Mouse (Mus musculus): ENCODE measurements around the gene Agpat4. TPM values are rescaled to one million over a fixed set of nuclear protein-coding genes. Genes with fewer than 3 reads are reported as not detected.

The Agpat4 gene
- polyA plus RNA-seq, 1 experiment from 2014 or later, result 17.7 TPM

- no peak overlapping the region for H3K27ac ChIP-seq (ENCODE audit: low read depth)
- peaks cover 9% of the 10 kb centered on the region; the same call in 1 of the 2 replicates for H3K4me1 ChIP-seq (replicated peaks; ENCODE audit: control insufficient read depth, insufficient read depth, low read length)
- 89% methylated on average over 5 of the region's 5 CpGs for WGBS
- H3K27me3 ChIP-seq (replicated peaks; ENCODE audit: control insufficient read depth, insufficient read depth, low read length), result no peaks in the 10 kb centered on the region
- H3K9me3 ChIP-seq (ENCODE audit: control insufficient read depth, low read length), result no peaks in the 10 kb centered on the region
- no peak overlapping the region for H3K4me2 ChIP-seq (ENCODE audit: low read length)
- H3K36me3 ChIP-seq (ENCODE audit: control insufficient read depth, insufficient read depth, low read length), result no peaks in the 10 kb centered on the region
- ATAC-seq (replicated peaks; ENCODE audit: low FRiP score, low TSS enrichment, low read depth) (no peak), DNase-seq (ENCODE audit: low spot score) (no peak)
- no peak overlapping the region for H3K4me3 ChIP-seq (ENCODE audit: low read depth, low read length)
- H3K9ac ChIP-seq (ENCODE audit: low read length), result no peak overlapping the region
These were observed 41.5 kb downstream of the Agpat4 start for GRCm38 (mm10) chr17:12160061-12160421.

- DNase-seq (ENCODE audit: low spot score) (no peak), ATAC-seq (replicated peaks; ENCODE audit: low FRiP score, low TSS enrichment, low read depth) (no peak)
- 97% methylated on average over 2 of the region's 2 CpGs for WGBS
- peaks cover 9% of the 10 kb centered on the region; the same call in 1 of the 2 replicates for H3K4me1 ChIP-seq (replicated peaks; ENCODE audit: control insufficient read depth, insufficient read depth, low read length)
- H3K9ac ChIP-seq (ENCODE audit: low read length), result no peak overlapping the region
- H3K9me3 ChIP-seq (ENCODE audit: control insufficient read depth, low read length), result no peaks in the 10 kb centered on the region
- H3K4me3 ChIP-seq (ENCODE audit: low read depth, low read length), result no peak overlapping the region
- no peaks in the 10 kb centered on the region for H3K36me3 ChIP-seq (ENCODE audit: control insufficient read depth, insufficient read depth, low read length)
- H3K27ac ChIP-seq (ENCODE audit: low read depth), result no peak overlapping the region
- H3K4me2 ChIP-seq (ENCODE audit: low read length), result no peak overlapping the region
- no peaks in the 10 kb centered on the region for H3K27me3 ChIP-seq (replicated peaks; ENCODE audit: control insufficient read depth, insufficient read depth, low read length)
These were observed 42.0 kb downstream of the Agpat4 start for GRCm38 (mm10) chr17:12160540-12160939.

GRCm38 (mm10) chr17:12160984-12161764 is 42.7 kb downstream of the Agpat4 start:
- Histone ChIP-seq H3K4me3 (ENCODE audit: low read depth, low read length) (no peak overlapping the region), H3K27me3 (replicated peaks; ENCODE audit: control insufficient read depth, insufficient read depth, low read length) (no peaks in the 10 kb centered on the region), H3K36me3 (ENCODE audit: control insufficient read depth, insufficient read depth, low read length) (no peaks in the 10 kb centered on the region), H3K4me2 (ENCODE audit: low read length) (no peak overlapping the region), H3K27ac (ENCODE audit: low read depth) (no peak overlapping the region), H3K4me1 (replicated peaks; ENCODE audit: control insufficient read depth, insufficient read depth, low read length) (peaks cover 9% of the 10 kb centered on the region; the same call in 1 of the 2 replicates), H3K9ac (ENCODE audit: low read length) (no peak overlapping the region), H3K9me3 (ENCODE audit: control insufficient read depth, low read length) (no peaks in the 10 kb centered on the region)
- WGBS, result 94% methylated on average over 13 of the region's 13 CpGs
- ATAC-seq (replicated peaks; ENCODE audit: low FRiP score, low TSS enrichment, low read depth), result no peak
- no peak for DNase-seq (ENCODE audit: low spot score)

GRCm38 (mm10) chr17:12161877-12162276 is 43.4 kb downstream of the Agpat4 start:
- Histone ChIP-seq H3K27me3 (replicated peaks; ENCODE audit: control insufficient read depth, insufficient read depth, low read length) (no peaks in the 10 kb centered on the region), H3K27ac (ENCODE audit: low read depth) (no peak overlapping the region), H3K9ac (ENCODE audit: low read length) (no peak overlapping the region), H3K4me2 (ENCODE audit: low read length) (no peak overlapping the region), H3K4me1 (replicated peaks; ENCODE audit: control insufficient read depth, insufficient read depth, low read length) (peaks cover 9% of the 10 kb centered on the region; the same call in 1 of the 2 replicates), H3K4me3 (ENCODE audit: low read depth, low read length) (no peak overlapping the region), H3K9me3 (ENCODE audit: control insufficient read depth, low read length) (no peaks in the 10 kb centered on the region), H3K36me3 (ENCODE audit: control insufficient read depth, insufficient read depth, low read length) (no peaks in the 10 kb centered on the region)
- DNase-seq (ENCODE audit: low spot score) (no peak), ATAC-seq (replicated peaks; ENCODE audit: low FRiP score, low TSS enrichment, low read depth) (no peak)
- 94% methylated on average over 7 of the region's 7 CpGs for WGBS

- H3K4me2 ChIP-seq (ENCODE audit: low read length), result no peak overlapping the region
- H3K36me3 ChIP-seq (ENCODE audit: control insufficient read depth, insufficient read depth, low read length), result no peaks in the 10 kb centered on the region
- H3K4me1 ChIP-seq (replicated peaks; ENCODE audit: control insufficient read depth, insufficient read depth, low read length), result peaks cover 9% of the 10 kb centered on the region; the same call in 1 of the 2 replicates
- DNase-seq (ENCODE audit: low spot score) (no peak), ATAC-seq (replicated peaks; ENCODE audit: low FRiP score, low TSS enrichment, low read depth) (no peak)
- 85% methylated on average over 4 of the region's 4 CpGs for WGBS
- no peaks in the 10 kb centered on the region for H3K27me3 ChIP-seq (replicated peaks; ENCODE audit: control insufficient read depth, insufficient read depth, low read length)
- H3K9me3 ChIP-seq (ENCODE audit: control insufficient read depth, low read length), result no peaks in the 10 kb centered on the region
- H3K27ac ChIP-seq (ENCODE audit: low read depth), result 0 out of 2 replicates have a peak overlapping the region, but pooled peaks have one; percentile 16
- H3K4me3 ChIP-seq (ENCODE audit: low read depth, low read length), result no peak overlapping the region
- no peak overlapping the region for H3K9ac ChIP-seq (ENCODE audit: low read length)
These were observed 44.3 kb downstream of the Agpat4 start for GRCm38 (mm10) chr17:12162824-12163223.

- no peak overlapping the region for H3K4me3 ChIP-seq (ENCODE audit: low read depth, low read length)
- H3K27me3 ChIP-seq (replicated peaks; ENCODE audit: control insufficient read depth, insufficient read depth, low read length), result no peaks in the 10 kb centered on the region
- H3K4me1 ChIP-seq (replicated peaks; ENCODE audit: control insufficient read depth, insufficient read depth, low read length), result peaks cover 9% of the 10 kb centered on the region; the same call in 1 of the 2 replicates
- 43% methylated on average over 13 of the region's 13 CpGs for WGBS
- no peaks in the 10 kb centered on the region for H3K9me3 ChIP-seq (ENCODE audit: control insufficient read depth, low read length)
- H3K4me2 ChIP-seq (ENCODE audit: low read length), result peak overlapping the region; percentile 11; the same call in 1 of the 2 replicates
- ATAC-seq (replicated peaks; ENCODE audit: low FRiP score, low TSS enrichment, low read depth), result 0 out of 2 replicates have a peak, but pooled peaks have one; percentile 66
- peak; percentile 59 for DNase-seq (ENCODE audit: low spot score)
- H3K9ac ChIP-seq (ENCODE audit: low read length), result no peak overlapping the region
- H3K27ac ChIP-seq (ENCODE audit: low read depth), result no peak overlapping the region
- no peaks in the 10 kb centered on the region for H3K36me3 ChIP-seq (ENCODE audit: control insufficient read depth, insufficient read depth, low read length)
These were observed 44.9 kb downstream of the Agpat4 start for GRCm38 (mm10) chr17:12163403-12163802.

GRCm38 (mm10) chr17:12163903-12164302 is 45.4 kb downstream of the Agpat4 start:
- Histone ChIP-seq H3K9me3 (ENCODE audit: control insufficient read depth, low read length) (no peaks in the 10 kb centered on the region), H3K27ac (ENCODE audit: low read depth) (no peak overlapping the region), H3K36me3 (ENCODE audit: control insufficient read depth, insufficient read depth, low read length) (no peaks in the 10 kb centered on the region), H3K4me1 (replicated peaks; ENCODE audit: control insufficient read depth, insufficient read depth, low read length) (peaks cover 10% of the 10 kb centered on the region), H3K9ac (ENCODE audit: low read length) (no peak overlapping the region), H3K4me2 (ENCODE audit: low read length) (no peak overlapping the region), H3K27me3 (replicated peaks; ENCODE audit: control insufficient read depth, insufficient read depth, low read length) (no peaks in the 10 kb centered on the region), H3K4me3 (ENCODE audit: low read depth, low read length) (no peak overlapping the region)
- 78% methylated on average over 7 of the region's 7 CpGs for WGBS
- ATAC-seq (replicated peaks; ENCODE audit: low FRiP score, low TSS enrichment, low read depth), result no peak; the same call in 1 of the 2 replicates
- no peak for DNase-seq (ENCODE audit: low spot score)

GRCm38 (mm10) chr17:12164507-12164906 is 46.0 kb downstream of the Agpat4 start:
- Histone ChIP-seq H3K4me3 (ENCODE audit: low read depth, low read length) (no peak overlapping the region), H3K27me3 (replicated peaks; ENCODE audit: control insufficient read depth, insufficient read depth, low read length) (no peaks in the 10 kb centered on the region), H3K9me3 (ENCODE audit: control insufficient read depth, low read length) (no peaks in the 10 kb centered on the region), H3K36me3 (ENCODE audit: control insufficient read depth, insufficient read depth, low read length) (no peaks in the 10 kb centered on the region), H3K4me2 (ENCODE audit: low read length) (no peak overlapping the region), H3K9ac (ENCODE audit: low read length) (no peak overlapping the region), H3K4me1 (replicated peaks; ENCODE audit: control insufficient read depth, insufficient read depth, low read length) (peaks cover 14% of the 10 kb centered on the region), H3K27ac (ENCODE audit: low read depth) (no peak overlapping the region)
- ATAC-seq (replicated peaks; ENCODE audit: low FRiP score, low TSS enrichment, low read depth) (no peak), DNase-seq (ENCODE audit: low spot score) (no peak)
- 91% methylated on average over 6 of the region's 6 CpGs for WGBS

All from intestine, embryonic 14.5 days (tissue).